Mouse (Mus musculus): Measurements from ENCODE around the gene Ccnj. TPM values are rescaled to one million over a fixed set of nuclear protein-coding genes. Genes with fewer than 3 reads are reported as not detected.

Ccnj gene
- polyA plus RNA-seq (2017; shearing (Covaris generic)): 2.0 TPM

GRCm38 (mm10) chr19:40830703-40831415, at the start of gene Ccnj:
Ccnj (plus strand) TSS chr19:40831279.

DNA sequence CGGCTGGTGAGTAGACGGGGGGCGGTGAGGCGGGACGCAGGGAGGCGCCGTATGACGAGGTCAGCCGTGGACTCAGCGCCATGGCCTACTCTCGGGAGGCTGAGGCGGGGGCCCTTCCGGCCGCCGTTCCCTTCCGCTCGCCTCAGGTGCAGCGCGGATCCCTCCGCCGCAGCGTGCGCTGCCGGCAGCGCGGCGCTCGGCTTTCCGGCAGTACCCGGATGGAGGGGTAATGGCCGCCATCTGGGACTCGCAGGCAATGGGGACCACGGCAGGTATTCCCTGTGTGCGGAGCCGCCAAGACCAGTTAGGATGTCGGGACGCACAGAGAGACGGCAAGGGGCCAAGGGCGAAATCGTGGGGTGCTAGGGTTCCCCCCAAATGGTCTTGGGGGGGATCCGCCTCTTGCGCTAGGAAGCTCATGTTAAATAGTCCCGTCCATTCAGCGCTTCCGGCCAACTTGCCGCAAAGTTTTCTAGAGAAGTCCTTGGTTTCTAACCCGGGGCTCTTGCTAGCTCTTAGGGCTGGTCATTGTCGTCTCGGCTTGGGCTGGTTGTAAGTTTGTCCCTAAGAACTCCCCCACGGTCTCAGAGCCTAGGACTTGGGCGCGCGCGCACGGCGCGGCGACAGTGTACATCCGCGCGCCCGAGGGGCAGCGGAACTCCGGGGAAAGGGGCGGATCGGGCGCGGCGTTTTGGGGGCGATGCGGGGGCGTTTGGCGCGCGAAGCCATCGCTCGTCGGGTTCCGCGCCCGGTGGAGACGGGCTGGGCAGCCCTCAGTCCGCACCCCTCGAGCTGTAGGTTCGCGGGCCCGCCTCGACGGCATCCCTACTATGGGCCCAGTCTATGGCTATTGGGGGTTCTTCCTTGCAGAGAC, 63.7 kb downstream of the Ccnj start, which contains the start of gene Zfp518a:
Gene Zfp518a (plus strand): TSS at position 187 of the 874 bp plus-strand sequence.

Other genes starting within 250 kb of the Ccnj start
- gene Aldh18a1, start 242.8 kb upstream of the Ccnj start, polyA plus RNA-seq (2017; shearing (Covaris generic)): 93.2 TPM
- gene Tctn3, start 219.0 kb upstream of the Ccnj start, polyA plus RNA-seq (2017; shearing (Covaris generic)): 14.7 TPM
- 62.9 TPM for gene Entpd1, start 218.9 kb upstream of the Ccnj start, polyA plus RNA-seq (2017; shearing (Covaris generic))
- gene Cc2d2b, start 82.5 kb upstream of the Ccnj start, polyA plus RNA-seq (2017; shearing (Covaris generic)): 0.59 TPM
- 24.5 TPM for gene Zfp518a, start 63.4 kb downstream of the Ccnj start, polyA plus RNA-seq (2017; shearing (Covaris generic))
- gene Blnk, start 163.3 kb downstream of the Ccnj start, polyA plus RNA-seq (2017; shearing (Covaris generic)): 2.6 TPM
- gene Dntt, start 198.0 kb downstream of the Ccnj start, polyA plus RNA-seq (2017; shearing (Covaris generic)): 1.1 TPM
- gene Opalin, start 245.8 kb downstream of the Ccnj start, polyA plus RNA-seq (2017; shearing (Covaris generic)): not detected